Mouse (Mus musculus) embryo, embryonic 11 days (tissue): ENCODE measurements at regions not wholly inside any gene's neighbourhood (a gene's known extent, or its start where the extent isn't known, plus 50 kb on each side); places are given as distances from the start of the nearest gene placed in this dataset.

Experiments
- DNase-seq: peaks from one replicate; pipeline ENCODE4 v3.0.0-alpha.2; 2015

- no peak for DNase-seq
These were observed 177.4 kb downstream of the Gsdmc2 start for GRCm38 (mm10) chr15:63667536-63667935.

- DNase-seq: no peak
These were observed 179.5 kb downstream of the Gsdmc2 start for GRCm38 (mm10) chr15:63665517-63665916.

- DNase-seq: no peak
These were observed 180.1 kb downstream of the Gsdmc2 start for GRCm38 (mm10) chr15:63664877-63665276.

GRCm38 (mm10) chr15:63662183-63662582 lies 182.8 kb downstream of the Gsdmc2 start:
- no peak for DNase-seq

- peak; percentile 31 for DNase-seq
These were observed 186.9 kb downstream of the Gsdmc2 start for GRCm38 (mm10) chr15:63658031-63658521.

- DNase-seq: peak; percentile 82
These were observed 192.6 kb downstream of the Gsdmc2 start for GRCm38 (mm10) chr15:63652216-63652961.

GRCm38 (mm10) chr15:63651120-63651519 lies 193.9 kb downstream of the Gsdmc2 start:
- DNase-seq: no peak

- DNase-seq: no peak
These were observed 196.6 kb downstream of the Gsdmc2 start for GRCm38 (mm10) chr15:63648142-63648989.

- DNase-seq: no peak
These were observed 220.2 kb downstream of the Gsdmc2 start for GRCm38 (mm10) chr15:63624814-63625213.

GRCm38 (mm10) chr15:63624249-63624648 lies 220.7 kb downstream of the Gsdmc2 start:
- no peak for DNase-seq

- DNase-seq: peak; percentile 6
These were observed 228.3 kb downstream of the Gsdmc2 start for GRCm38 (mm10) chr15:63616506-63617208.

- DNase-seq: no peak
These were observed 230.8 kb downstream of the Gsdmc2 start for GRCm38 (mm10) chr15:63614191-63614590.

GRCm38 (mm10) chr15:63613120-63613519 lies 231.9 kb downstream of the Gsdmc2 start:
- DNase-seq: no peak

GRCm38 (mm10) chr15:63611161-63611560 lies 233.8 kb downstream of the Gsdmc2 start:
- no peak for DNase-seq

GRCm38 (mm10) chr15:63603100-63603714 lies 241.8 kb downstream of the Gsdmc2 start:
- no peak for DNase-seq

GRCm38 (mm10) chr15:63601543-63601942 lies 243.4 kb downstream of the Gsdmc2 start:
- peak; percentile 77 for DNase-seq

- DNase-seq: no peak
These were observed 252.1 kb downstream of the Gsdmc2 start for GRCm38 (mm10) chr15:63592758-63593463.

- no peak for DNase-seq
These were observed 285.7 kb downstream of the Gsdmc2 start for GRCm38 (mm10) chr15:63559293-63559692.

GRCm38 (mm10) chr15:63558691-63559090 lies 286.3 kb downstream of the Gsdmc2 start:
- no peak for DNase-seq

GRCm38 (mm10) chr15:63557816-63558215 lies 287.2 kb downstream of the Gsdmc2 start:
- DNase-seq: no peak

- no peak for DNase-seq
These were observed 291.4 kb downstream of the Gsdmc2 start for GRCm38 (mm10) chr15:63553597-63553996.
